Mouse (Mus musculus): ENCODE data around the gene Acp5.

DNA sequence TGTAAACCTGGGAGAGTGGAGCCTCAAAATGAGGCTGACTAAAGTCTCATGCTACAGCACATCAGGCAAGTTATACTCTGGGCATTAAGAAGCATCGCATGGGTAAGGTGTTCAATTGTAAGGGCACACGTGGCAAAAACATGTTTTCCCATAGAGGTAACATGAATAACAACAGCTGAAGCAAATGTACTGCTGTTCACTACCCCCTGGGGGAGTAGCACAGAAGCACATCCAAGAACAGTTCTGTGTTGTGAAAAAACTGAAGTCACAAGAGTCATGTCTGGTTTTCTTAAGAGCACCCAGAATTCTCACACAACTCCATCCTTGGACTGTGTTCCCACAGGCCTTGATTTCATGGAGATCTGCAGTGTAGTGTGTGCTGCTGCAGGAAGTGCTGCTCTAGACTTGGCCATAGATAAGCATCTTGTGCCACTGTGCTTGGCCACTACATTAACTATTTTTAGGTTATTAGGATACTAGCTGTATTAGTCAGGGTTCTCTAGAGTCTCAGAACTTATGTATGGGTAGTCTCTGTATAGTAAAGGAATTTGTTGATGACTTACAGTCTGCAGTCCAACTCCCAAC lies 48.4 kb downstream of the Acp5 start:
- no peak for TF ChIP-seq CTCF (IDR thresholded peaks at IDR 0.05; ENCODE audit: control insufficient read depth, insufficient read depth, insufficient replicate concordance, low read depth, low read length)
- TF ChIP-seq POLR2A (IDR thresholded peaks at IDR 0.05; ENCODE audit: control insufficient read depth, low read depth, low read length): no peak

Measured in testis, adult 2 months (tissue).